Mouse (Mus musculus) lung, adult 2 months (tissue): ENCODE data around the gene Rab11fip4.

ENCODE experiments used
- CTCF ChIP-seq: fragments of 200-500 bp; IDR thresholded peaks from 2 replicates; pipeline ENCODE4 v1.5.1; 2011; ENCODE audit warnings: mild to moderate bottlenecking, low read length, control low read depth; ENCODE audit not compliant: insufficient read depth
- POLR2A ChIP-seq: fragments of 200-500 bp; IDR thresholded peaks from 2 replicates; pipeline ENCODE4 v1.6.1; 2011; ENCODE audit warnings: low read depth, mild to moderate bottlenecking, control low read depth, low read length, borderline replicate concordance; ENCODE audit errors: extremely low read depth

DNA sequence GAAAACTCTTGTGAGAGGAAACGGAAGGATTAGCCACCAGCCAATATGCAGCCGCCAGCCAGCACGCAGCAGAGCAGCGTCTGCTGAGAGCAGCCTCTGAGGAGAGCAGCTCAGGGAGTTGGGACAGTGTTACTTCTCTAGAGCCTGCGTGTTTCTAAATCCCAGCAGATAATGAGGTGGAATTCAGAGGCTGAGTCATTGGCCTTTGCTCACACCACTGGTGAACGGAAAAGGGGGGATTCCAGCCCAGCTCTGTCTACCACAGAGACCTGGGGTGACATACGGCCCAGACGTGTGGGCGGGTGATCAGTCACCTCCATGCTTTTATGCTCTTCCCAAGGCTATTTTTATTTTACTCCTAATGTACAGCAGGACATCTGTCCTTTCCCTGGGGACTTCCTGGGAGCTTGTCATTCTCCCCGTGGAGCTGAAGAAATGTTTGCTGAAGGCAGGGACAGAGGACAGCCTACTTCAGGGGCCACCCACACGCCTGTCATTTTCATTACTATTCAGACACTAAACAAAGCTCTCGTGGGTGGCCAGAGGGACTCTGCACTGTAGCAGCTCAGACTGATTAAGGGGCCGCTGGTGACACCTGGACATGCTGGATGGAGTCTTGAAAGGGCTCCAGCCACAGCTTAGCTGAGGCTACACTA is 20.1 kb downstream of the Rab11fip4 start:
- TF ChIP-seq CTCF (no peak), POLR2A (no peak)
